Mouse (Mus musculus): ENCODE results near the gene Ryr3.

Gene Ryr3

DNA sequence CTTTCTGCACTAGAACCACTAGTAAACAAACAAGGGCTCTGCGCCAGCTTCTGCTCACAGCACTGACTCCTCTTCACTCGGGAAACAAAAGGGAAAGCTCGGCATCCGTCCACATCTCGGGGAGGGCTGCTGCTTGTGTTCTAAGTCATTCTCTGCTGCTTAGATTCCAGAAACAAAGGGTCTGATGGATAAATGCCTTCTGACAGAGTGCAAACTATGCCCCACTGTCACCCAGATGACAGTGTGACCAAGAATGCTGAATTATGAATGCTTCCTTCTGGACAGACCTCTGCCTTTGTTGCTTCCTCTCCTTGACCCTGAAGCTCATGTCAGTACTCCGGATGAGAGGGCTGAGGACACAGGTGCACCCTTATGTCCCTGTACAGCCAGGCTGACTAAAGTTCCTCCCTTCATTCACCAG, 625.4 kb downstream of the Ryr3 start:
- peak; percentile 84 for ATAC-seq (ENCODE audit: insufficient number of reproducible peaks, low FRiP score, low TSS enrichment)

- ATAC-seq (ENCODE audit: insufficient number of reproducible peaks, low FRiP score, low TSS enrichment) = peak; percentile 67
These were observed 625.9 kb downstream of the Ryr3 start for GRCm38 (mm10) chr2:112590985-112591384.
